Mouse (Mus musculus) erythroblast, embryonic 14.5 days (primary cell): ENCODE data around the gene Pcyt2. TPM values are rescaled to one million over a fixed set of nuclear protein-coding genes. Genes with fewer than 3 reads are reported as not detected.

ENCODE experiments used
- H3K27me3 ChIP-seq: 2 replicates; pipeline ENCODE4 v1.6.1; 2012; ENCODE audit warnings: inconsistent platforms; ENCODE audit not compliant: control insufficient read depth
- H3K36me3 ChIP-seq: 2 replicates; pipeline ENCODE4 v1.6.1; 2012; ENCODE audit warnings: mild to moderate bottlenecking, inconsistent platforms; ENCODE audit not compliant: control insufficient read depth
- H3K4me1 ChIP-seq: 2 replicates; pipeline ENCODE4 v1.6.1; 2012; ENCODE audit warnings: inconsistent platforms; ENCODE audit not compliant: control insufficient read depth
- H3K4me3 ChIP-seq: replicated peaks from 2 replicates; pipeline ENCODE3; 2012; ENCODE audit warnings: moderate library complexity, mild to moderate bottlenecking, inconsistent platforms
- H3K9me3 ChIP-seq: 2 replicates; pipeline ENCODE4 v1.6.1; 2012; ENCODE audit warnings: low read length, inconsistent platforms, mixed read lengths; ENCODE audit not compliant: control insufficient read depth
- GATA1 ChIP-seq: IDR thresholded peaks from 2 replicates; pipeline ENCODE4 v1.6.1; 2012; ENCODE audit warnings: low read length, inconsistent platforms, mixed read lengths
- TAL1 ChIP-seq: IDR thresholded peaks from 3 replicates; pipeline ENCODE4 v1.6.1; 2012; ENCODE audit warnings: low read length, inconsistent platforms, mixed read lengths
- polyA plus RNA-seq: library from polyadenylated mRNA; stranded (reverse); fragments of >175 nt; gene quantifications from 2 replicates; pipeline ENCODE4 v1.2.3, GENCODE M21; 2012

Gene Pcyt2
- polyA plus RNA-seq, 1 experiment = 9.6 TPM

GRCm38 (mm10) chr11:120573585-120574277, 44.0 kb downstream of the Pcyt2 start:
- Histone ChIP-seq H3K36me3 (peaks cover 40% of the 10 kb centered on the region), H3K4me1 (peaks cover 53% of the 10 kb centered on the region), H3K9me3 (no peaks in the 10 kb centered on the region), H3K4me3 (peak overlapping the region; percentile 70), H3K27me3 (no peaks in the 10 kb centered on the region)
- TF ChIP-seq TAL1 = no peak
- no peak for TF ChIP-seq GATA1

- Histone ChIP-seq H3K4me3 (peak within 1 kb of the TSS; percentile 70), H3K4me1 (peaks cover 47% of the 10 kb centered on the region), H3K9me3 (no peaks in the 10 kb centered on the region), H3K27me3 (no peaks in the 10 kb centered on the region), H3K36me3 (peaks cover 40% of the 10 kb centered on the region)
- TF ChIP-seq GATA1 (no peak), TAL1 (no peak)
Measured at GRCm38 (mm10) chr11:120572752-120573584, 44.8 kb downstream of the Pcyt2 start, which contains the start of gene P4hb. Gene P4hb, minus strand, starts transcription at chr11:120573253.

- Histone ChIP-seq H3K9me3 (no peaks in the 10 kb centered on the region), H3K36me3 (peaks cover 40% of the 10 kb centered on the region), H3K27me3 (no peaks in the 10 kb centered on the region), H3K4me3 (peak overlapping the region; percentile 70), H3K4me1 (peaks cover 46% of the 10 kb centered on the region)
- TF ChIP-seq TAL1 = no peak
- no peak for TF ChIP-seq GATA1
Measured at GRCm38 (mm10) chr11:120572417-120572751, 45.4 kb downstream of the Pcyt2 start.

GRCm38 (mm10) chr11:120571754-120572416, 45.9 kb downstream of the Pcyt2 start:
- Histone ChIP-seq H3K9me3 (no peaks in the 10 kb centered on the region), H3K4me1 (peaks cover 46% of the 10 kb centered on the region), H3K36me3 (peaks cover 41% of the 10 kb centered on the region), H3K4me3 (peak overlapping the region; percentile 70), H3K27me3 (no peaks in the 10 kb centered on the region)
- TF ChIP-seq TAL1 (no peak), GATA1 (no peak)

GRCm38 (mm10) chr11:120571122-120571521, 46.6 kb downstream of the Pcyt2 start:
- Histone ChIP-seq H3K36me3 (peaks cover 49% of the 10 kb centered on the region), H3K4me3 (peak overlapping the region; percentile 70), H3K27me3 (no peaks in the 10 kb centered on the region), H3K9me3 (no peaks in the 10 kb centered on the region), H3K4me1 (peaks cover 42% of the 10 kb centered on the region)
- no peak for TF ChIP-seq GATA1

- Histone ChIP-seq H3K36me3 (peaks cover 75% of the 10 kb centered on the region), H3K9me3 (no peaks in the 10 kb centered on the region), H3K27me3 (no peaks in the 10 kb centered on the region), H3K4me3 (no peak overlapping the region), H3K4me1 (peaks cover 28% of the 10 kb centered on the region)
- TF ChIP-seq TAL1 = no peak
- no peak for TF ChIP-seq GATA1
Measured at GRCm38 (mm10) chr11:120568324-120568723, 49.4 kb downstream of the Pcyt2 start.

- Histone ChIP-seq H3K36me3 (peaks cover 90% of the 10 kb centered on the region), H3K4me3 (no peak overlapping the region), H3K4me1 (peaks cover 5% of the 10 kb centered on the region), H3K27me3 (no peaks in the 10 kb centered on the region), H3K9me3 (no peaks in the 10 kb centered on the region)
- TF ChIP-seq TAL1 = no peak
- no peak for TF ChIP-seq GATA1
Measured at GRCm38 (mm10) chr11:120565114-120565513, 52.6 kb downstream of the Pcyt2 start.

GRCm38 (mm10) chr11:120562949-120563348, 54.8 kb downstream of the Pcyt2 start:
- H3K4me3 ChIP-seq = no peak overlapping the region
- no peaks in the 10 kb centered on the region for H3K27me3 ChIP-seq
- no peaks in the 10 kb centered on the region for H3K9me3 ChIP-seq
- peaks cover 87% of the 10 kb centered on the region for H3K36me3 ChIP-seq
- peaks cover 2% of the 10 kb centered on the region for H3K4me1 ChIP-seq
- no peak for TF ChIP-seq TAL1
- TF ChIP-seq GATA1 = no peak
